Mouse (Mus musculus) limb, embryonic 13.5 days (tissue): ENCODE data around the gene Naalad2. TPM values are rescaled to one million over a fixed set of nuclear protein-coding genes. Genes with fewer than 3 reads are reported as not detected.
"Not testable (repeated sequence)": the region's sequence is repeated elsewhere in the genome, so short reads cannot be mapped to it uniquely, and the experiment has no call there.

Source experiments
- ATAC-seq: fragments of 200-750 bp; cut with Nextera tagmentation; 2 replicates; pipeline ENCODE4 v1.8.0; 2017; ENCODE audit warnings: low read depth, moderate number of reproducible peaks, moderate TSS enrichment; ENCODE audit not compliant: low FRiP score
- H3K27ac ChIP-seq: fragments of 300-500 bp; sonication (generic); 2 replicates; pipeline ENCODE4 v1.5.1; 2015; ENCODE audit warnings: inconsistent platforms, mild to moderate bottlenecking, moderate library complexity
- H3K27me3 ChIP-seq: fragments of 300-500 bp; sonication (generic); 2 replicates; pipeline ENCODE4 v1.6.1; 2015; ENCODE audit warnings: mild to moderate bottlenecking, inconsistent platforms
- H3K36me3 ChIP-seq: fragments of 300-500 bp; sonication (generic); 2 replicates; pipeline ENCODE4 v1.6.1; 2015; ENCODE audit warnings: inconsistent platforms, mild to moderate bottlenecking, moderate library complexity
- H3K4me1 ChIP-seq: fragments of 300-500 bp; sonication (generic); 2 replicates; pipeline ENCODE4 v1.6.1; 2015; ENCODE audit warnings: inconsistent platforms
- H3K4me2 ChIP-seq: fragments of 300-500 bp; sonication (generic); replicated peaks from 2 replicates; pipeline ENCODE4 v1.6.1; 2015; ENCODE audit warnings: inconsistent platforms, mild to moderate bottlenecking, moderate library complexity
- H3K4me3 ChIP-seq: fragments of 300-500 bp; sonication (generic); 2 replicates; pipeline ENCODE4 v1.5.1; 2015; ENCODE audit warnings: moderate library complexity, mild to moderate bottlenecking, inconsistent platforms
- H3K9ac ChIP-seq: fragments of 300-500 bp; sonication (generic); 2 replicates; pipeline ENCODE4 v1.6.1; 2015; ENCODE audit warnings: mild to moderate bottlenecking, inconsistent platforms
- H3K9me3 ChIP-seq: fragments of 300-500 bp; sonication (generic); 2 replicates; pipeline ENCODE4 v1.6.1; 2016; ENCODE audit warnings: inconsistent platforms
- WGBS: fragments of 180-500 bp; shearing (Covaris S2); methylation state at CpG from one replicate; pipeline ENCODE4 v1.1.7; 2015; 5-methylcytosine and 5-hydroxymethylcytosine counted together
- polyA plus RNA-seq: library from polyadenylated mRNA; unstranded; fragments of >200 nt; fragmentation: Nextera tagmentation; extraction: Ambion mirVana; gene quantifications from 2 replicates; pipeline ENCODE4 v1.2.1, GENCODE M21; 2015

Gene Naalad2
- 3.2 and 3.9 TPM in 2 replicates for polyA plus RNA-seq

- H3K36me3 ChIP-seq, ATAC-seq, H3K27ac ChIP-seq, H3K9ac ChIP-seq, H3K27me3 ChIP-seq, H3K9me3 ChIP-seq, H3K4me1 ChIP-seq, H3K4me3 ChIP-seq, H3K4me2 ChIP-seq: not testable (repeated sequence)
- WGBS: 69% methylated on average over 2 of the region's 2 CpGs
Measured at GRCm38 (mm10) chr9:18402895-18403294, at the start of gene Naalad2. Gene Naalad2 (minus strand): TSS chr9:18402995.

GRCm38 (mm10) chr9:18431687-18432086 lies 28.9 kb upstream of the Naalad2 start:
- Histone ChIP-seq H3K4me2 (no peak overlapping the region), H3K4me3 (no peak overlapping the region), H3K9me3 (no peaks in the 10 kb centered on the region), H3K4me1 (no peaks in the 10 kb centered on the region), H3K9ac (no peak overlapping the region), H3K27me3 (no peaks in the 10 kb centered on the region), H3K27ac (no peak overlapping the region), H3K36me3 (no peaks in the 10 kb centered on the region)
- ATAC-seq: no peak
- WGBS: 75% methylated on average over 10 of the region's 10 CpGs

- ATAC-seq: no peak
- Histone ChIP-seq H3K27me3 (no peaks in the 10 kb centered on the region), H3K36me3 (no peaks in the 10 kb centered on the region), H3K4me1 (no peaks in the 10 kb centered on the region), H3K9ac (no peak within 1 kb of the TSS), H3K4me2 (no peak within 1 kb of the TSS), H3K27ac (no peak within 1 kb of the TSS), H3K4me3 (no peak within 1 kb of the TSS), H3K9me3 (no peaks in the 10 kb centered on the region)
Measured at GRCm38 (mm10) chr9:18430354-18430753, 27.6 kb upstream of the Naalad2 start, which contains the start of gene Mbd3l2. Gene Mbd3l2 (plus strand): TSS chr9:18430654.

GRCm38 (mm10) chr9:18412371-18412770 lies 9.6 kb upstream of the Naalad2 start:
- H3K27me3 ChIP-seq, H3K4me3 ChIP-seq, ATAC-seq, H3K27ac ChIP-seq, H3K36me3 ChIP-seq, H3K4me1 ChIP-seq, H3K9me3 ChIP-seq, H3K4me2 ChIP-seq, H3K9ac ChIP-seq: not testable (repeated sequence)
- WGBS: 91% methylated on average over 4 of the region's 4 CpGs

GRCm38 (mm10) chr9:18404118-18404517 lies 1.3 kb upstream of the Naalad2 start, which contains the start of gene Ubtfl1:
Gene Ubtfl1 (plus strand): TSS chr9:18404418.
- Histone ChIP-seq H3K4me1 (no peaks in the 10 kb centered on the region), H3K36me3 (no peaks in the 10 kb centered on the region), H3K4me3 (no peak within 1 kb of the TSS), H3K9me3 (no peaks in the 10 kb centered on the region), H3K4me2 (no peak within 1 kb of the TSS), H3K27me3 (no peaks in the 10 kb centered on the region), H3K27ac (no peak within 1 kb of the TSS), H3K9ac (no peak within 1 kb of the TSS)
- no peak for ATAC-seq
- WGBS: 79% methylated on average over 1 of the region's 1 CpGs

- WGBS: 85% methylated on average over 1 of the region's 1 CpGs
Measured at GRCm38 (mm10) chr9:18399629-18400028, 3.2 kb downstream of the Naalad2 start.

GRCm38 (mm10) chr9:18385782-18386181 lies 17.0 kb downstream of the Naalad2 start:
- no peak for ATAC-seq
- H3K27ac ChIP-seq: no peak overlapping the region
- H3K4me3 ChIP-seq: no peak overlapping the region
- 30% methylated on average over 6 of the region's 6 CpGs for WGBS
- no peak overlapping the region for H3K9ac ChIP-seq
- H3K4me2 ChIP-seq: peak overlapping the region; percentile 25; the same call in 1 of the 2 replicates
- no peaks in the 10 kb centered on the region for H3K9me3 ChIP-seq
- no peaks in the 10 kb centered on the region for H3K4me1 ChIP-seq
- no peaks in the 10 kb centered on the region for H3K27me3 ChIP-seq
- no peaks in the 10 kb centered on the region for H3K36me3 ChIP-seq

More at GRCm38 (mm10) chr9:18399629-18400028, 3.2 kb downstream of the Naalad2 start:
- Histone ChIP-seq H3K4me2 (no peak overlapping the region), H3K9me3 (no peaks in the 10 kb centered on the region), H3K36me3 (no peaks in the 10 kb centered on the region), H3K27ac (no peak overlapping the region), H3K27me3 (no peaks in the 10 kb centered on the region), H3K4me3 (no peak overlapping the region), H3K9ac (no peak overlapping the region), H3K4me1 (no peaks in the 10 kb centered on the region)
- ATAC-seq: no peak

- not testable (repeated sequence) for H3K4me1 ChIP-seq, H3K4me3 ChIP-seq, ATAC-seq, H3K9ac ChIP-seq, H3K4me2 ChIP-seq, H3K9me3 ChIP-seq, H3K27ac ChIP-seq, H3K36me3 ChIP-seq, H3K27me3 ChIP-seq
- 86% methylated on average over 1 of the region's 1 CpGs for WGBS
Measured at GRCm38 (mm10) chr9:18373026-18373425, 29.8 kb downstream of the Naalad2 start.

GRCm38 (mm10) chr9:18319990-18320389 lies 82.8 kb downstream of the Naalad2 start:
- ATAC-seq: no peak
- 96% methylated on average over 3 of the region's 3 CpGs for WGBS
- Histone ChIP-seq H3K9ac (no peak overlapping the region), H3K9me3 (no peaks in the 10 kb centered on the region), H3K27ac (no peak overlapping the region), H3K4me2 (no peak overlapping the region), H3K36me3 (peaks cover 12% of the 10 kb centered on the region), H3K27me3 (no peaks in the 10 kb centered on the region), H3K4me1 (no peaks in the 10 kb centered on the region), H3K4me3 (no peak overlapping the region)

- Histone ChIP-seq H3K4me2 (no peak overlapping the region), H3K4me1 (peaks cover 11% of the 10 kb centered on the region), H3K4me3 (no peak overlapping the region), H3K9ac (no peak overlapping the region), H3K9me3 (no peaks in the 10 kb centered on the region), H3K36me3 (peaks cover 48% of the 10 kb centered on the region), H3K27me3 (no peaks in the 10 kb centered on the region), H3K27ac (no peak overlapping the region)
- WGBS: 89% methylated on average over 6 of the region's 6 CpGs
- no peak for ATAC-seq
Measured at GRCm38 (mm10) chr9:18298301-18298700, 104.5 kb downstream of the Naalad2 start.

- WGBS: 41% methylated on average over 6 of the region's 6 CpGs
- Histone ChIP-seq H3K27me3 (no peaks in the 10 kb centered on the region), H3K36me3 (peaks cover 4% of the 10 kb centered on the region), H3K9me3 (no peaks in the 10 kb centered on the region), H3K9ac (peak overlapping the region; percentile 97), H3K4me1 (peaks cover 15% of the 10 kb centered on the region), H3K4me2 (peak overlapping the region; percentile 86), H3K27ac (no peak overlapping the region), H3K4me3 (peak overlapping the region; percentile 98)
- ATAC-seq: no peak
Measured at GRCm38 (mm10) chr9:18293026-18293781, 109.6 kb downstream of the Naalad2 start.

GRCm38 (mm10) chr9:18292443-18292922 lies 110.3 kb downstream of the Naalad2 start:
- Histone ChIP-seq H3K9ac (peak overlapping the region; percentile 97), H3K36me3 (peaks cover 3% of the 10 kb centered on the region; the same call in 1 of the 2 replicates), H3K4me2 (peak overlapping the region; percentile 86), H3K27ac (peak overlapping the region; percentile 87), H3K4me1 (peaks cover 15% of the 10 kb centered on the region), H3K27me3 (no peaks in the 10 kb centered on the region), H3K9me3 (no peaks in the 10 kb centered on the region), H3K4me3 (peak overlapping the region; percentile 98)
- WGBS: under 1% methylated on average over 24 of the region's 24 CpGs
- ATAC-seq: peak; percentile 57
